Mouse (Mus musculus) cerebellum, adult (tissue): ENCODE data around the gene Rbbp5.
A peak's percentile ranks its signal among the peaks of the same experiment; 100 is the strongest.

ENCODE experiments used
- ATAC-seq: cut with Nextera tagmentation; 2 replicates; pipeline ENCODE4 v1.9.2; 2017; ENCODE audit warnings: mild to moderate bottlenecking, moderate library complexity, mixed read lengths; ENCODE audit not compliant: insufficient number of reproducible peaks, low FRiP score, low TSS enrichment

Rbbp5 gene

DNA sequence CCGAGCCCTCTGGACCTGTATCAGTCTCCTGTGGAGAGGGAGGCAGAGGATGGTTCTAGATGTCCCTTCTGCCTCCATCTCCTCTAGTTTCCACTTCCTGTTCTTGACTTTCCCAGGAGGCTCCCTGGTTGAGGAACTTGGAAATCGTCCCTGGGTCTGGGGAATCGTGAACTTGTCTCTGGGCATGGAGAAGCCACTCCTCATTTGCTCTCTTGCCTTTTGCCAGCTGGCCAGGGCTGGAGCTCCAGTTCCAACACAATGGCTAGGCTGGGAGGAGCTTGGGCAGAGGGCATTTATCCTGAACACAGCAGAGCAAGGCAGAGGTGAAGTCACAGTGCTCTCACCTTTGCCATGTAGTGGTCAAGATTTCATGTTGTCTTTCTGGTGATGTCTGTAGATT is 59.3 kb downstream of the Rbbp5 start:
- no peak for ATAC-seq

GRCm38 (mm10) chr1:132537736-132538135 is 60.6 kb downstream of the Rbbp5 start:
- ATAC-seq: peak; percentile 74

DNA sequence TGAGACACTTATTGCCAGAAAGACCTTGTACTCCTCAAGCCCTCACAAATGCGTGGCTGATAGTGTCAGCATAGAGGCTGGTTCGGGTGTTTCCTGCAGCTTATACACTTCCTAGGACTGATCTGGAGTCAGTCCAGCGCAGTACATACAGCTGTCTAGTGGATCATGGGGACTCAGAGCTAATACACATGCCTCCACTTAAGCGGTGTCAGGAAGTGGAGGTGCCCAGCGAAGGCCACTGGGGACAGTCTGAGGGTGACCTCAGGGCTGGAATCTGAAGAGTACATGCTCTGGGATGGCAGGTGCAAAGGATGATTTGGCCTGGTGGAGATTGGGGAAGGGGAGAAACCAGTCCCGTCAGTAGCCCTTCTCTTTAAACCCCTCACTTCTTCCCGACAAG is 63.5 kb downstream of the Rbbp5 start:
- ATAC-seq: no peak

DNA sequence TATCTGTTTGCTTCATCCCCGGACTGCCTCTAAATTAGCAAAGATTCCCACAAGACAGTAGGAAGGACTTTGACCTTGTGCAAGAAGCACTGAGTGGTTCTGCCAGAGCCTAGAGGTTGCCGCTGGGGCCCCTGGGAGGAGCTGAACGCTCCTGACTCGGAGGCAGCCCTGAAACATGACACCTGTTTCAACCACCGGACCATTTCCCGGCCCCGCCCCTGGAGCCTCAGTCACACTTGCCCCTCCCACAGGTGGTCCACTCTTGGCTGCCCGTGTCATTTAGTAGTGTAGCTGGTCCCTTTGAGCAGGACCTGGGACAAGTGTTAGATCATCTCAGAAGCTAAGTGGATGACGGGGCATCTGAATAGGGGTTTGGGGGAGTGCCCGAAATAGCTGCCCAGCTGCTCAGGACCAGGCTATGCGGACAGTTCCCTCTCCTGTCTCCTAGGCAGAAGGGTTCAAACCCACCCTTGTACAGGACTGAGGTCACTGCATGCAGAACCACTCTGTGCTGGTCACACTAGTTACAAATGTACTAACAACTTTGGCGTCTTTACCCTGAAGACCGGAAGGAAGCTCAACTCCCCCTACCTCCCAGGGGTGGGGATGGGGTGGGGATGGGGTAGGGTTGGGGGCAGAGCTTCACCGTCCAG is 64.1 kb downstream of the Rbbp5 start:
- no peak for ATAC-seq

DNA sequence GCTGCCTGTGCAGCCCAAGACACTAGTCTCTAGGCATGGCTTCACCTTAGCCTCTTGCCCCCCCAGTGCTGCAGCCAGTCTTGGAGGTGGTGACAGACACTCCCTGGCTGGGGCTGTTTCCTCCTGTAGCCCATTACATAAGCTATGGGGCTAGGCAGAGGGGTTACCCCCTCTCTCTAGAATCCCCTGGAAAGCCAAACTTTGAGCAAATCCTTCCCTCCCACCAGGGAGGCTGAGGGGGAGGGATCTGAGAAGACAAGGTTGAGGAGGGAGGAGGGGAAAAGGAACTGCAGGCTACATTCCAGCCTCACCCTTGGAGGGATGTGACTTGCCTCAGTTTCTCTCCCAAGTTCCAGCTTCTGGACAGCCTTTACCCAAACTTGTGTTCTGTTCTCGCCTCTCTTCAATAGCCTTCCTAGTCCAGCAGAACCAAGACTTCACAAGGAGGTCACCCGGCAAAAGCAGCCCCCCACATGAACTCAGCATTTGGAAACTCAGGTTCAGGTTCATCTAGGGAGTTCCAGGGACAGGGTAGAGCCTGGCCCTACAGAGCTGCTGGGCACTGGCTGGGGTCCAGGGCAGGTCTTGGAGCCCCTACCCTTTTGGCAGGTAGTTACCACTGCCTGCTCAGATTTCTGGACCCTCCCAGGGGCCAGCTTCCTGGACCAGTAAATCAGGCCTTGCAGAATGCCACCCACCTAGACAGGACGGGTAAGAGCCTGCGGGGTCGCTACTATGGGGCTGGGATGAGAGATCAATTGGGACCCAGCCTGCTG is 64.8 kb downstream of the Rbbp5 start:
- no peak for ATAC-seq

DNA sequence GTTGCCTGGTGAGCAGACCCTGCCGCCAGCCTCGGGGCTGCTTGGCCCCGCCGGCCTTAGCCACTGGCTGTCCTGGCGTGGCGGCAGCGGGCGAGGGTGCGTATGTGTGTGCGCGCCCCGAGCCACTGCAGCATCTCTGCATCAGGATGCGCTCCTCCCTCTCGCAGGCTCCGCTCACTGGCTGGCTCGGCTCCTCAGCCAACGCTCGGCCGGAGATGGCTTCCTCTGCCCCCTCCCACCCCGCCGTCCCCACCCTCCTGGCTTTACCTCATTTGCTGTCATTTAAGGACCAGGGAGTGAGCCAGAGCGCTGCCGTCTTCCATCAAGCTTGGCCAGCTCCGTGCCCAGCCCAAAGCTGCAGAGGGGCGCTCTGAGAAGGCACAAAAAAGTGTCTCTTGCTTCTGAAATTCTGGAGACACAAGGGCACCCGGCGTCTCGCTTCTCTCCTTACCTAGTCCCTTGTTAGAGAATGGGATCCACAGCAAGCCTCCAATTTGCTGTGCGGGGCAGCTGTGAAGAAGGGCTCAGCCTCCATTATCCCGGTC is 65.7 kb downstream of the Rbbp5 start, which contains the start of gene Cntn2:
Gene Cntn2 (minus strand): TSS at position 495 of the 545 bp plus-strand sequence.
- ATAC-seq: peak; percentile 84

DNA sequence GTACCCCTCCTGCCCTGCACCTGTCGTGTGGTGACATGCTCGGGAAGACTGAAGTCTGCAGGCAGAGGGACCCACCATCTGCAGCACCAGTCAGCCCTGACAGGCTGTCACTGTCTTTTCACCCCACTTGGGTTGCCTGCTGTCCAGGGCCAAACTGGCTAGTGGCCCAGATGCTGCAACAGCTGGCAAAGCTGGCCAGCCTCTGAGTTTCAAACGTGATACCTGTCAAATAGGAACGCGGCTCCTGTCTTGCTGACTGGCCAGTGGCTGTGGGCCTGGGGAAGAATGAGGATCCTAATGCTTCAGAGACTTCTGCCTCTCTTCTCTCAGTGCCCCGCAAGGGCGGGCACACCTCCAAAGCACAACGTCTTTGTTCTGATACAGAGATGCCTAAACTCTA is 66.6 kb downstream of the Rbbp5 start:
- no peak for ATAC-seq
